Mouse (Mus musculus): ENCODE measurements around the gene Anks3. TPM values are rescaled to one million over a fixed set of nuclear protein-coding genes. Genes with fewer than 3 reads are reported as not detected.

The Anks3 gene
- polyA plus RNA-seq, 2 experiments: 59.3 to 106 TPM

- Histone ChIP-seq H3K4me3 (replicated peaks; ENCODE audit: low read length) (no peak overlapping the region), H3K4me1 (ENCODE audit: control insufficient read depth, insufficient read depth, low read length) (0 out of 2 replicates have a peak, but pooled peaks cover 5% of the 10 kb centered on the region), H3K27ac (replicated peaks; ENCODE audit: low read depth, low read length) (no peak overlapping the region), H3K27me3 (ENCODE audit: control insufficient read depth, insufficient read depth, low read length) (no peaks in the 10 kb centered on the region), H3K9me3 (ENCODE audit: control insufficient read depth, low read length) (no peaks in the 10 kb centered on the region), H3K9ac (ENCODE audit: low read depth, low read length, severe bottlenecking) (no peak overlapping the region), H3K36me3 (ENCODE audit: control insufficient read depth, insufficient read depth, low read length) (peaks cover 75% of the 10 kb centered on the region), H3K4me2 (replicated peaks; ENCODE audit: low read depth, low read length, severe bottlenecking) (no peak overlapping the region)
- DNase-seq (ENCODE audit: low spot score) (no peak), ATAC-seq (ENCODE audit: low FRiP score, low read depth) (no peak)
- TF ChIP-seq POLR2A (IDR thresholded peaks at IDR 0.05; ENCODE audit: borderline replicate concordance, extremely low read depth, insufficient read depth, insufficient read length): no peak
- 89% methylated on average over 8 of the region's 8 CpGs for WGBS
These were observed 21.1 kb downstream of the Anks3 start for GRCm38 (mm10) chr16:4942868-4943267.

DNA sequence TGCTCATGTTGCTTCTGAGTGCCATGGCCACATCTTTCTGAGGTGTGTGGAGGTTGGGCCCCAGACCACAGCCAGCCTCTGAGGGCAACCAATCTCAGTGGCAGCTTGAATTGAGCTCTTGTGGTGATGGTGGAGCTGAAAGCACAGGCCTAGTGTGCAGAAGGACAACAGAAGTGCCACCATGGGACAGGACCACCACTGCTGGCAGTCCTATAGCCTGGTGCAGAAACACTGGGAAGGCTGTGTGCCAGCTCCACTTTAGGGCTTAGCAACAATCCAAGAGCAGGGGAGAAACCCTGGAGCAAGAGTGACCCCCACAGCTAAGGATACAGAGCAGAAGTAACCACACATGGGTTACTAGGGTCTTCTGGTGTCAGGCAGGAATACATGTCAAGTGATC is 23.0 kb downstream of the Anks3 start:
- no peak for TF ChIP-seq POLR2A (IDR thresholded peaks at IDR 0.05; ENCODE audit: borderline replicate concordance, extremely low read depth, insufficient read depth, insufficient read length)
- H3K36me3 ChIP-seq (ENCODE audit: control insufficient read depth, insufficient read depth, low read length): peaks cover 75% of the 10 kb centered on the region
- DNase-seq (ENCODE audit: low spot score) (no peak), ATAC-seq (ENCODE audit: low FRiP score, low read depth) (no peak)
- no peak overlapping the region for H3K4me3 ChIP-seq (replicated peaks; ENCODE audit: low read length)
- no peak overlapping the region for H3K4me2 ChIP-seq (replicated peaks; ENCODE audit: low read depth, low read length, severe bottlenecking)
- no peaks in the 10 kb centered on the region for H3K9me3 ChIP-seq (ENCODE audit: control insufficient read depth, low read length)
- no peaks in the 10 kb centered on the region for H3K27me3 ChIP-seq (ENCODE audit: control insufficient read depth, insufficient read depth, low read length)
- H3K27ac ChIP-seq (replicated peaks; ENCODE audit: low read depth, low read length): no peak overlapping the region
- no peak overlapping the region for H3K9ac ChIP-seq (ENCODE audit: low read depth, low read length, severe bottlenecking)
- H3K4me1 ChIP-seq (ENCODE audit: control insufficient read depth, insufficient read depth, low read length): 0 out of 2 replicates have a peak, but pooled peaks cover 5% of the 10 kb centered on the region

DNA sequence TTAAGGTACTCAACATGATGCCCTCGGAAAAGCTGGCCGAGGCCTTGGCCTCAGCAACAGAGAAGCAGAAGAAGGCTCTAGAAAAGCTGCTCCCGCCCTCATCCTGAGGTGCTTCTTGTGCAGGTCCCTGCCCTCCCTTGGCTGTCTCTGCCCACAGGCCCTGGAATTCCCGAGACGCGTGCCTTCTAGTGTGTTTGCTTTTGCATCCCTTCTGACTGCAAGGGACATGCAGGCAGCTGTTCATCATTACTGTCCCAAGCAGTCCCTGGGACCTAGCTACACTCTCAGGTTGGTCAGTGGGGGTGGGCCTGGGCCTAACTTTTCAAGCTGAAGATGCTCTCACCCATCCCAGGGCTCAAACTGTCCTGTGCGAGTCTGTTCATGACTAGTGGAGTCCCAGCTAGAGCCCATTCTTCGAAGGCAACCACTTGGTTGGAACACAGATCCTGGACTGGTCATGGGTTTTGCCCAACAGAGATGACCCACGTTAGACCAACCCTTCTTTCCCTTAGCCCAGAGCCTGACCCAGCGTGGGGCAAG is 23.6 kb downstream of the Anks3 start:
- Histone ChIP-seq H3K9ac (ENCODE audit: low read depth, low read length, severe bottlenecking) (no peak overlapping the region), H3K27me3 (ENCODE audit: control insufficient read depth, insufficient read depth, low read length) (no peaks in the 10 kb centered on the region), H3K9me3 (ENCODE audit: control insufficient read depth, low read length) (no peaks in the 10 kb centered on the region), H3K36me3 (ENCODE audit: control insufficient read depth, insufficient read depth, low read length) (peaks cover 75% of the 10 kb centered on the region), H3K4me3 (replicated peaks; ENCODE audit: low read length) (peak overlapping the region; percentile 82; the same call in 1 of the 2 replicates), H3K27ac (replicated peaks; ENCODE audit: low read depth, low read length) (no peak overlapping the region), H3K4me2 (replicated peaks; ENCODE audit: low read depth, low read length, severe bottlenecking) (no peak overlapping the region), H3K4me1 (ENCODE audit: control insufficient read depth, insufficient read depth, low read length) (0 out of 2 replicates have a peak, but pooled peaks cover 5% of the 10 kb centered on the region)
- WGBS: 87% methylated on average over 10 of the region's 10 CpGs
- no peak for TF ChIP-seq POLR2A (IDR thresholded peaks at IDR 0.05; ENCODE audit: borderline replicate concordance, extremely low read depth, insufficient read depth, insufficient read length)
- DNase-seq (ENCODE audit: low spot score) (no peak), ATAC-seq (ENCODE audit: low FRiP score, low read depth) (no peak)

GRCm38 (mm10) chr16:4939412-4939811 is 24.6 kb downstream of the Anks3 start:
- Histone ChIP-seq H3K4me2 (replicated peaks; ENCODE audit: low read depth, low read length, severe bottlenecking) (peak overlapping the region; percentile 75), H3K27me3 (ENCODE audit: control insufficient read depth, insufficient read depth, low read length) (no peaks in the 10 kb centered on the region), H3K4me3 (replicated peaks; ENCODE audit: low read length) (peak overlapping the region; percentile 82), H3K4me1 (ENCODE audit: control insufficient read depth, insufficient read depth, low read length) (0 out of 2 replicates have a peak, but pooled peaks cover 5% of the 10 kb centered on the region), H3K27ac (replicated peaks; ENCODE audit: low read depth, low read length) (peak overlapping the region; percentile 72), H3K9ac (ENCODE audit: low read depth, low read length, severe bottlenecking) (peak overlapping the region; percentile 85), H3K36me3 (ENCODE audit: control insufficient read depth, insufficient read depth, low read length) (peaks cover 74% of the 10 kb centered on the region), H3K9me3 (ENCODE audit: control insufficient read depth, low read length) (no peaks in the 10 kb centered on the region)
- no peak for DNase-seq (ENCODE audit: low spot score)
- peak; percentile 23 for ATAC-seq (ENCODE audit: low FRiP score, low read depth)
- no peak for TF ChIP-seq POLR2A (IDR thresholded peaks at IDR 0.05; ENCODE audit: borderline replicate concordance, extremely low read depth, insufficient read depth, insufficient read length)
- 2% methylated on average over 14 of the region's 16 CpGs for WGBS

GRCm38 (mm10) chr16:4938989-4939388 is 25.0 kb downstream of the Anks3 start:
- Histone ChIP-seq H3K9me3 (ENCODE audit: control insufficient read depth, low read length) (no peaks in the 10 kb centered on the region), H3K36me3 (ENCODE audit: control insufficient read depth, insufficient read depth, low read length) (peaks cover 74% of the 10 kb centered on the region), H3K9ac (ENCODE audit: low read depth, low read length, severe bottlenecking) (peak overlapping the region; percentile 85), H3K27me3 (ENCODE audit: control insufficient read depth, insufficient read depth, low read length) (no peaks in the 10 kb centered on the region), H3K4me1 (ENCODE audit: control insufficient read depth, insufficient read depth, low read length) (0 out of 2 replicates have a peak, but pooled peaks cover 5% of the 10 kb centered on the region), H3K4me2 (replicated peaks; ENCODE audit: low read depth, low read length, severe bottlenecking) (peak overlapping the region; percentile 75), H3K27ac (replicated peaks; ENCODE audit: low read depth, low read length) (peak overlapping the region; percentile 72), H3K4me3 (replicated peaks; ENCODE audit: low read length) (peak overlapping the region; percentile 82)
- DNase-seq (ENCODE audit: low spot score): peak; percentile 94
- under 1% methylated on average over 28 of the region's 28 CpGs for WGBS
- 0 out of 2 replicates have a peak, but pooled peaks have one; percentile 28 for TF ChIP-seq POLR2A (IDR thresholded peaks at IDR 0.05; ENCODE audit: borderline replicate concordance, extremely low read depth, insufficient read depth, insufficient read length)
- ATAC-seq (ENCODE audit: low FRiP score, low read depth): peak; percentile 97
